Mouse (Mus musculus) lung, postnatal 0 days (tissue): ENCODE measurements around the gene 4930452B06Rik.

Experiments used
- CTCF ChIP-seq: IDR thresholded peaks from 2 replicates; pipeline ENCODE4 v1.5.1; 2016; ENCODE audit warnings: antibody characterized with exemption, mild to moderate bottlenecking
- EP300 ChIP-seq: IDR thresholded peaks from 2 replicates; pipeline ENCODE4 v1.6.1; 2016; ENCODE audit warnings: antibody characterized with exemption, mild to moderate bottlenecking, control low read depth

DNA sequence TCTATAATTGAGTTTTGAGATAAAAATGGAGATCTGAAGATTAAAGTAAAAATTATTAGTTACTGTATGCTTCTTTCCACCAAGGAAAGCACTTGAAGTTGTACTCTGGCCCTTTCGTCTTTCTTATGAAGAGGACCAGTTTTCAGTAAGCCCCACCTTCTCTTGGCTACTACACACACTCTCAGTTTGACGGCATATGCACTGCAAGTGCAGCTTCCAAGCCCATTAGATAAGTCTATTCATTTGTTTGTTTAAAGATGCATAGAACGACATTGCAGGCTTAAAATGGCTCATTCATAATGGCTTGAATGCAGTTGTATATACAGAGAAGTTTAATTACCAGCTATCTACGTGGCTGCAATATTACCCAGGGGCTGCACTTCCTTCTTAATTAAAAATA is 171.1 kb downstream of the 4930452B06Rik start:
- no peak for TF ChIP-seq EP300
- no peak for TF ChIP-seq CTCF
